Mouse (Mus musculus) thymus, adult 18-20 months (tissue): ENCODE data around the gene Gm21761.
A peak's percentile ranks its signal among the peaks of the same experiment; 100 is the strongest.
"Not testable (repeated sequence)": the region's sequence is repeated elsewhere in the genome, so short reads cannot be mapped to it uniquely, and the experiment has no call there.

Source experiments
- DNase-seq, 2 experiments: peaks; one replicate each; pipeline ENCODE4 v3.0.0; 2022; ENCODE audit warnings: mixed read lengths in 2 of 2

The Gm21761 gene

GRCm38 (mm10) chr13:119929172-119929571, at the start of gene Gm21761:
Gm21761 (minus strand) TSS chr13:119929272.
- DNase-seq, result not testable (repeated sequence)

GRCm38 (mm10) chr13:119969163-119969562, 40.1 kb upstream of the Gm21761 start:
- DNase-seq, result not testable (repeated sequence)

GRCm38 (mm10) chr13:119968193-119968592, 39.1 kb upstream of the Gm21761 start:
- not testable (repeated sequence) for DNase-seq

- DNase-seq, result peak in 1 of 2 experiments; percentile 3
Observed at GRCm38 (mm10) chr13:119965968-119966367, 36.9 kb upstream of the Gm21761 start.

GRCm38 (mm10) chr13:119965302-119965952, 36.4 kb upstream of the Gm21761 start:
- DNase-seq, result not testable (repeated sequence)

GRCm38 (mm10) chr13:119962856-119963255, 33.8 kb upstream of the Gm21761 start:
- DNase-seq, result not testable (repeated sequence)

- DNase-seq, result not testable (repeated sequence)
Observed at GRCm38 (mm10) chr13:119955567-119955966, 26.5 kb upstream of the Gm21761 start.

- not testable (repeated sequence) for DNase-seq
Observed at GRCm38 (mm10) chr13:119955089-119955488, 26.0 kb upstream of the Gm21761 start.

GRCm38 (mm10) chr13:119950706-119951105, 21.6 kb upstream of the Gm21761 start, which contains the start of gene B020031M17Rik:
B020031M17Rik (minus strand) TSS chr13:119950806.
- DNase-seq, result not testable (repeated sequence)

GRCm38 (mm10) chr13:119924597-119925340, 4.3 kb downstream of the Gm21761 start:
- not testable (repeated sequence) for DNase-seq

GRCm38 (mm10) chr13:119916966-119917722, 11.9 kb downstream of the Gm21761 start:
- DNase-seq, result not testable (repeated sequence)

- not testable (repeated sequence) for DNase-seq
Observed at GRCm38 (mm10) chr13:119916449-119916848, 12.6 kb downstream of the Gm21761 start.

GRCm38 (mm10) chr13:119898549-119898948, 30.5 kb downstream of the Gm21761 start:
- DNase-seq, result not testable (repeated sequence)

- not testable (repeated sequence) for DNase-seq
Observed at GRCm38 (mm10) chr13:119894685-119895084, 34.4 kb downstream of the Gm21761 start, which contains the start of gene Tcstv1. Tcstv1 (minus strand) TSS chr13:119894785.

GRCm38 (mm10) chr13:119886896-119887295, 42.2 kb downstream of the Gm21761 start:
- not testable (repeated sequence) for DNase-seq

GRCm38 (mm10) chr13:119864395-119864999, 64.6 kb downstream of the Gm21761 start:
- not testable (repeated sequence) for DNase-seq

GRCm38 (mm10) chr13:119862399-119862798, 66.7 kb downstream of the Gm21761 start:
- DNase-seq, result not testable (repeated sequence)
